ENCODE assay signal across 19 mouse cellular contexts in genomic region chr7:81075732-81076131, GRCm38 (mm10). TPM values are rescaled to one million over a fixed set of nuclear protein-coding genes. Genes with fewer than 3 reads are reported as not detected.
DNase-seq lines count a peak whose midpoint lies in the region; ATAC-seq lines count a peak whose summit lies in the region.
"Had no signal": no experiment of that assay in that cellular context is flagged by ENCODE, and none has a peak within 500 bp of the region (broad histone marks: within the 10 kb centered on the region; RNA-seq: fewer than 3 reads in every experiment).

No protein-coding gene starts in this region.

- H3K4me1 ChIP-seq in heart, embryonic 11.5 days (ENCODE audit: control insufficient read depth, insufficient read depth, low read length), result peaks cover 60% of the 10 kb centered on the region
- H3K4me1 ChIP-seq in lung, embryonic 16.5 days (replicated peaks; ENCODE audit: control insufficient read depth, insufficient read depth, low read length), result peaks cover 27% of the 10 kb centered on the region
- H3K4me1 ChIP-seq in heart, embryonic 16.5 days (ENCODE audit: control insufficient read depth, insufficient read depth, low read length), result peaks cover 65% of the 10 kb centered on the region
- H3K4me1 ChIP-seq in liver, embryonic 13.5 days (replicated peaks), result peaks cover 16% of the 10 kb centered on the region

- H3K4me2 ChIP-seq in heart, embryonic 11.5 days, result no peak overlapping the region
- no peak overlapping the region for H3K4me2 ChIP-seq in lung, embryonic 16.5 days (ENCODE audit: low read depth, low read length)
- H3K4me2 ChIP-seq in heart, embryonic 16.5 days (ENCODE audit: low read depth, low read length), result no peak overlapping the region
- H3K4me2 ChIP-seq in liver, embryonic 13.5 days, result no peak overlapping the region
- H3K4me2 ChIP-seq: embryonic facial prominence, embryonic 12.5 days; limb, embryonic 13.5 days had no signal

- no peaks in the 10 kb centered on the region for H3K9me3 ChIP-seq in heart, embryonic 11.5 days (replicated peaks; ENCODE audit: control insufficient read depth, low read length)
- H3K9me3 ChIP-seq in lung, embryonic 16.5 days (ENCODE audit: control insufficient read depth, low read length), result no peaks in the 10 kb centered on the region
- 0 out of 2 replicates have a peak, but pooled peaks cover 3% of the 10 kb centered on the region for H3K9me3 ChIP-seq in heart, embryonic 16.5 days (replicated peaks; ENCODE audit: control insufficient read depth, low read length)
- no peaks in the 10 kb centered on the region for H3K9me3 ChIP-seq in liver, embryonic 13.5 days (replicated peaks)
- H3K9me3 ChIP-seq: embryonic facial prominence, embryonic 12.5 days; G1E; limb, embryonic 13.5 days had no signal

- DNase-seq in heart, adult 8-10 months (ENCODE audit: low spot score), result no peak
- no peak for DNase-seq in lung, postnatal 25 days (ENCODE audit: low spot score)
- DNase-seq in liver, embryonic 13.5 days, result no peak
- DNase-seq in Muller cell, postnatal 12 days (ENCODE audit: inconsistent ontology term), result no peak
- no peak for DNase-seq in left cerebral cortex, postnatal 14 days (ENCODE audit: low spot score in 2 of 2)
- DNase-seq: cerebellum, postnatal 36 days; kidney, adult 11 months; kidney, postnatal 25 days; layer of hippocampus, postnatal 36 days; retina, postnatal 1 day had no signal

- H3K36me3 ChIP-seq in heart, embryonic 11.5 days (ENCODE audit: control insufficient read depth, insufficient read depth, low read length), result peaks cover 13% of the 10 kb centered on the region; the same call in 1 of the 2 replicates
- no peaks in the 10 kb centered on the region for H3K36me3 ChIP-seq in lung, embryonic 16.5 days (ENCODE audit: control insufficient read depth, insufficient read depth, low read length)
- peaks cover 13% of the 10 kb centered on the region for H3K36me3 ChIP-seq in heart, embryonic 16.5 days (ENCODE audit: control insufficient read depth, insufficient read depth)
- no peaks in the 10 kb centered on the region for H3K36me3 ChIP-seq in liver, embryonic 13.5 days
- H3K36me3 ChIP-seq: embryonic facial prominence, embryonic 12.5 days; limb, embryonic 13.5 days had no signal

- no peak for ATAC-seq in heart, embryonic 11.5 days (replicated peaks; ENCODE audit: insufficient number of reproducible peaks, low FRiP score, low TSS enrichment)
- ATAC-seq in lung, embryonic 16.5 days (ENCODE audit: low read depth), result peak; percentile 10; the same call in 1 of the 2 replicates
- no peak for ATAC-seq in heart, embryonic 16.5 days (replicated peaks; ENCODE audit: extremely low read depth, insufficient read depth, low FRiP score)
- ATAC-seq in liver, embryonic 13.5 days (ENCODE audit: low read depth), result no peak

- no peak overlapping the region for H3K9ac ChIP-seq in heart, embryonic 11.5 days (ENCODE audit: low read depth, low read length)
- no peak overlapping the region; the same call in 1 of the 2 replicates for H3K9ac ChIP-seq in lung, embryonic 16.5 days (ENCODE audit: low read length)
- H3K9ac ChIP-seq in heart, embryonic 16.5 days (ENCODE audit: low read length), result peak overlapping the region; percentile 62; the same call in 1 of the 2 replicates
- H3K9ac ChIP-seq in liver, embryonic 13.5 days, result no peak overlapping the region
- H3K9ac ChIP-seq: embryonic facial prominence, embryonic 12.5 days; limb, embryonic 13.5 days had no signal

- no peaks in the 10 kb centered on the region for H3K27me3 ChIP-seq in heart, embryonic 11.5 days (ENCODE audit: control insufficient read depth, insufficient read depth, low read length)
- H3K27me3 ChIP-seq in lung, embryonic 16.5 days (ENCODE audit: control insufficient read depth, insufficient read depth, low read depth, low read length), result no peaks in the 10 kb centered on the region
- H3K27me3 ChIP-seq in heart, embryonic 16.5 days (ENCODE audit: control insufficient read depth, insufficient read depth, low read length), result no peaks in the 10 kb centered on the region
- 0 out of 2 replicates have a peak, but pooled peaks cover 3% of the 10 kb centered on the region for H3K27me3 ChIP-seq in liver, embryonic 13.5 days
- H3K27me3 ChIP-seq: embryonic facial prominence, embryonic 12.5 days; limb, embryonic 13.5 days had no signal

- intact Hi-C loops in left cerebral cortex, postnatal 14 days (cut with DNase I), result no loop called here

- no peak overlapping the region for H3K4me3 ChIP-seq in heart, embryonic 11.5 days (ENCODE audit: low read depth, low read length)
- no peak overlapping the region for H3K4me3 ChIP-seq in lung, embryonic 16.5 days (ENCODE audit: low read length)
- no peak overlapping the region for H3K4me3 ChIP-seq in heart, embryonic 16.5 days (ENCODE audit: low read length)
- no peak overlapping the region for H3K4me3 ChIP-seq in liver, embryonic 13.5 days (replicated peaks)
- H3K4me3 ChIP-seq: embryonic facial prominence, embryonic 12.5 days; limb, embryonic 13.5 days had no signal

- WGBS in heart, embryonic 11.5 days (ENCODE audit: insufficient replicate concordance), result 62% methylated on average over 5 of the region's 5 CpGs
- WGBS in lung, embryonic 16.5 days, result 64% methylated on average over 5 of the region's 5 CpGs
- whole genome bisulfite sequencing in heart, embryonic 16.5 days, result 63% methylated on average over 5 of the region's 5 CpGs
- 65% methylated on average over 5 of the region's 5 CpGs for WGBS in liver, embryonic 13.5 days (ENCODE audit: insufficient replicate concordance)

- peak overlapping the region; percentile 95 for H3K27ac ChIP-seq in heart, embryonic 11.5 days (ENCODE audit: low read depth, low read length)
- H3K27ac ChIP-seq in lung, embryonic 16.5 days (ENCODE audit: low read length), result peak overlapping the region; percentile 71
- H3K27ac ChIP-seq in heart, embryonic 16.5 days (ENCODE audit: low read length), result peak overlapping the region; percentile 98
- H3K27ac ChIP-seq in liver, embryonic 13.5 days, result peak overlapping the region; percentile 63
- H3K27ac ChIP-seq: embryonic facial prominence, embryonic 12.5 days had no signal

RNA-seq across cellular contexts. Expression of gene Alpk3, which starts 18.3 kb away (rescaled TPM):
- 22.8 and 24.2 TPM in 2 replicates for polyA plus RNA-seq in heart, embryonic 11.5 days (2014; fragmentation: Nextera tagmentation; extraction: Ambion mirVana)
- total RNA-seq in heart, adult 8-10 months (2022), result 100 to 1,000 TPM; 138 to 167 (median 145) TPM
- polyA plus RNA-seq in lung, embryonic 16.5 days (2015; fragmentation: Nextera tagmentation; extraction: Ambion mirVana), result 0.97 TPM in 2 replicates
- polyA plus RNA-seq in heart, embryonic 16.5 days (2015; fragmentation: Nextera tagmentation; extraction: Ambion mirVana), result 18.2 and 22.7 TPM in 2 replicates
- 0.15 and 0.16 TPM in 2 replicates for polyA plus RNA-seq in liver, embryonic 13.5 days (2015; fragmentation: Nextera tagmentation; extraction: Ambion mirVana)
- total RNA-seq in left cerebral cortex, postnatal 14 days (2021), result under 1 TPM; 0.20 to 0.49 TPM
- polyA plus RNA-seq: forebrain, embryonic 11.5 days had no signal

RNA-seq across cellular contexts. Expression of gene Slc28a1, which starts 38.9 kb away (rescaled TPM):
- 0.07 and 0.14 TPM in 2 replicates for polyA plus RNA-seq in heart, embryonic 11.5 days (2014; fragmentation: Nextera tagmentation; extraction: Ambion mirVana)
- under 1 TPM in 3 of 4 experiments, not detected in 1; 0.09 to 0.31 (median 0.16) TPM for total RNA-seq in heart, adult 8-10 months (2022)
- 0.06 TPM in 1 of 2 replicates, not detected in the other for polyA plus RNA-seq in lung, embryonic 16.5 days (2015; fragmentation: Nextera tagmentation; extraction: Ambion mirVana)
- polyA plus RNA-seq in heart, embryonic 16.5 days (2015; fragmentation: Nextera tagmentation; extraction: Ambion mirVana), result 0.09 and 0.22 TPM in 2 replicates
- 0.54 and 0.75 TPM in 2 replicates for polyA plus RNA-seq in liver, embryonic 13.5 days (2015; fragmentation: Nextera tagmentation; extraction: Ambion mirVana)
- under 1 TPM in 1 of 2 experiments, not detected in 1; 0.11 TPM for total RNA-seq in left cerebral cortex, postnatal 14 days (2021)
- total RNA-seq: G1E; granulocyte monocyte progenitor cell, adult 5-6 weeks; layer of hippocampus, postnatal 36 days had no signal
- polyA plus RNA-seq: embryonic facial prominence, embryonic 12.5 days; forebrain, embryonic 11.5 days; G1E; neural tube, embryonic 14.5 days had no signal
